Mouse (Mus musculus) macrophage (primary cell): ENCODE results near the gene Irf4. TPM values are rescaled to one million over a fixed set of nuclear protein-coding genes. Genes with fewer than 3 reads are reported as not detected.

Experiments
- H3K27ac ChIP-seq: fragments of 350-480 bp; formaldehyde crosslinking; 2 replicates; pipeline ENCODE4 v1.9.0; 2021
- H3K36me3 ChIP-seq: fragments of 350-480 bp; formaldehyde crosslinking; 2 replicates; pipeline ENCODE4 v1.9.0; 2021; ENCODE audit errors: inconsistent target
- H3K4me3 ChIP-seq: fragments of 350-480 bp; formaldehyde crosslinking; 2 replicates; pipeline ENCODE4 v1.9.0; 2021; ENCODE audit errors: inconsistent target
- H3K79me2 ChIP-seq: fragments of 350-480 bp; formaldehyde crosslinking; 2 replicates; pipeline ENCODE4 v1.9.0; 2021; ENCODE audit errors: inconsistent target
- WGBS: methylation state at CpG from one replicate; pipeline ENCODE4 v1.1.7; 2026; ENCODE audit warnings: inconsistent platforms; ENCODE audit not compliant: missing documents; 5-methylcytosine and 5-hydroxymethylcytosine counted together
- polyA plus RNA-seq: library from polyadenylated mRNA; stranded (reverse); fragments of 250-400 nt; gene quantifications from 3 replicates; pipeline ENCODE4 v1.2.4, GENCODE M21; 2018; ENCODE audit warnings: inconsistent platforms

Irf4 gene
- polyA plus RNA-seq, 1 experiment from 2014 or later: 1.2 TPM

DNA sequence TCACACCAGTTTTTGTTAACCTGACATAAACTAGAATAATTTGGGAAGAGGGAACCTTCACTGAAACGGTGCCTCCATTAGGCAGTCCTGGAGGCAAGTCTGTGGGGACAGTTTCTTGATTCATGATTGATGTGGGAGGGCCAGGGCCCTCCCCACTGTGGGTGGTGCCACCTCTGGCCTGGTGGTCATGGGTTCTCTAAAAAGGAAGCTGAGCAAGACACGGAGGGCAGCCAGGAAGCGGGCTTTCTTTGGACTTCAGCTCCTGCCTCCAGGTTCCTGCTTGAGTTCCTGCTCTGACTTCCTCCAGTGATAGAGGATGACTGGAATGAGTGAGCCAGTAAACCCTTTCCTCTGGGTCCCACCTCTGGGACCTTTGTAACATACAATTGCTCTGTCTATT lies 39.4 kb downstream of the Irf4 start:
- Histone ChIP-seq H3K79me2 (no peaks in the 10 kb centered on the region), H3K36me3 (no peaks in the 10 kb centered on the region), H3K27ac (0 out of 2 replicates have a peak overlapping the region, but pooled peaks have one; percentile 15), H3K4me3 (no peak overlapping the region)
- 68% methylated on average over 3 of the region's 3 CpGs for WGBS

GRCm38 (mm10) chr13:30790016-30790415 lies 41.0 kb downstream of the Irf4 start:
- H3K36me3 ChIP-seq: no peaks in the 10 kb centered on the region
- H3K4me3 ChIP-seq: no peak overlapping the region
- H3K79me2 ChIP-seq: no peaks in the 10 kb centered on the region
- no peak overlapping the region for H3K27ac ChIP-seq
- 92% methylated on average over 5 of the region's 5 CpGs for WGBS

GRCm38 (mm10) chr13:30792308-30792707 lies 43.3 kb downstream of the Irf4 start:
- 19% methylated on average over 9 of the region's 9 CpGs for WGBS
- Histone ChIP-seq H3K4me3 (no peak overlapping the region), H3K79me2 (no peaks in the 10 kb centered on the region), H3K27ac (no peak overlapping the region), H3K36me3 (no peaks in the 10 kb centered on the region)

DNA sequence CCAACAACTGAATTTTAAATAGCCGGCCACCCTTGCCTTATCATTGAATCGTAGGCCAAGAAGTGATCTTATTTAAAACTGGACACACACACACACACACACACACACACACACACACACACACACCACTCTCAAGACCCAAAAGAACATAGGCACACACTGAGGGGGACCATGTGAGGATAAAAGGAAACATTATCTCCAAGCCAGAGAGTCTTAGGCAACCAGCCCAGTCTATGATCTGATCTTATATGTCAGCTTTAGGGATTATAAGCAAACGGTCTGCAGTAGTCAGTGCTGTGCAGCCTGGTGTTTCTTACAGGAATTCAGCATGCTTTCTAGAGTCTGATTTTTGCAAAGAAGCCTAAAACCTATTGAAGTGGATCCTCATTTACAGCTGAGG lies 43.7 kb downstream of the Irf4 start:
- Histone ChIP-seq H3K27ac (no peak overlapping the region), H3K4me3 (no peak overlapping the region), H3K79me2 (no peaks in the 10 kb centered on the region), H3K36me3 (no peaks in the 10 kb centered on the region)
- 39% methylated on average over 3 of the region's 3 CpGs for WGBS

GRCm38 (mm10) chr13:30793196-30793595 lies 44.2 kb downstream of the Irf4 start:
- Histone ChIP-seq H3K27ac (no peak overlapping the region), H3K4me3 (no peak overlapping the region), H3K79me2 (no peaks in the 10 kb centered on the region), H3K36me3 (no peaks in the 10 kb centered on the region)
- WGBS: 93% methylated on average over 4 of the region's 4 CpGs

GRCm38 (mm10) chr13:30793616-30794015 lies 44.6 kb downstream of the Irf4 start:
- Histone ChIP-seq H3K4me3 (no peak overlapping the region), H3K79me2 (no peaks in the 10 kb centered on the region), H3K27ac (no peak overlapping the region), H3K36me3 (no peaks in the 10 kb centered on the region)
- WGBS: 93% methylated on average over 5 of the region's 5 CpGs

DNA sequence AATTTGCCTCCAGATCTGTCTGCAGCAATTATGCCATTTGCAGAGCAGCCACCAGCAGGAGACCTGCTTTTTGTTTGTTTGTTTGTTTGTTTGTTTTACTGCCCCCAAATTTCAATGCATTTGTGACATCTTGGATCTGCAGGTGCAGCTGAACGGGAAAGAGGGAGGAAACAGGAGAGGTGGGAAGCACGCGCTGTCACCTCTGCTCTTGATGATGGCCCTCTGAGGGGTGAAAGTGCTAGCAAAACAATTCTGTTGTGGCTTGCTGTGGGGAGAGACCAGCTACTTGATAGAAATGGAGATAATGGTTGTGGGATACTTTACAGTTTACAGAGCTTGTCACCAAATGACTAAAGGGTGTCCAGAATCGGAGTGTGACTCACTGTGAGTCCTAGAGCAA lies 46.9 kb downstream of the Irf4 start:
- Histone ChIP-seq H3K79me2 (no peaks in the 10 kb centered on the region), H3K4me3 (no peak overlapping the region), H3K36me3 (no peaks in the 10 kb centered on the region), H3K27ac (no peak overlapping the region)
- WGBS: 92% methylated on average over 4 of the region's 4 CpGs

- Histone ChIP-seq H3K36me3 (no peaks in the 10 kb centered on the region), H3K4me3 (no peak overlapping the region), H3K27ac (no peak overlapping the region), H3K79me2 (no peaks in the 10 kb centered on the region)
- 95% methylated on average over 4 of the region's 4 CpGs for WGBS
Measured at GRCm38 (mm10) chr13:30801886-30802285, 52.9 kb downstream of the Irf4 start.

- H3K27ac ChIP-seq: no peak overlapping the region
- no peaks in the 10 kb centered on the region for H3K36me3 ChIP-seq
- H3K79me2 ChIP-seq: no peaks in the 10 kb centered on the region
- WGBS: 73% methylated on average over 5 of the region's 5 CpGs
- no peak overlapping the region for H3K4me3 ChIP-seq
Measured at GRCm38 (mm10) chr13:30802336-30802955, 53.4 kb downstream of the Irf4 start.

DNA sequence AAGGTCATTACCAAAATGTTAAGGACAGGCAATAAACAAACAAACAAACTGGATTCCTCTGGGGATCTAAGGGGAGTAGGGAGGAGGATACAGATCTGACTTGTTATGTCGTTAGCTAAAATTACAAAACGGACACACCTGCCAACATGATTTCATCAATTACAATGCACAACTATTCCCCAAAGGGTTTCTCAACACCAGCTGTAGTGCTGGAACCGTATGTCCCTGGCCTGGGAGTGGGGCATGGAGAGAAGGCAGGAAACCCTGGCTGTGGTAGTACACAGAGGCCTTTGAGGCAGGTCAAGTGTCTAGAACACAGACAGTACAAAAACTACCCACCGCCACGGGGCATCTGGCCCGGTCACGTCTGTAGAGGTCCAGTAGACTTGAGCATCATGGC lies 60.2 kb downstream of the Irf4 start:
- H3K79me2 ChIP-seq: no peaks in the 10 kb centered on the region
- H3K36me3 ChIP-seq: no peaks in the 10 kb centered on the region
- no peak overlapping the region for H3K4me3 ChIP-seq
- no peak overlapping the region for H3K27ac ChIP-seq
- WGBS: 94% methylated on average over 5 of the region's 7 CpGs

GRCm38 (mm10) chr13:30813464-30813863 lies 64.4 kb downstream of the Irf4 start:
- H3K4me3 ChIP-seq: no peak overlapping the region
- 40% methylated on average over 5 of the region's 5 CpGs for WGBS
- no peak overlapping the region for H3K27ac ChIP-seq
- H3K79me2 ChIP-seq: no peaks in the 10 kb centered on the region
- peaks cover 36% of the 10 kb centered on the region for H3K36me3 ChIP-seq

DNA sequence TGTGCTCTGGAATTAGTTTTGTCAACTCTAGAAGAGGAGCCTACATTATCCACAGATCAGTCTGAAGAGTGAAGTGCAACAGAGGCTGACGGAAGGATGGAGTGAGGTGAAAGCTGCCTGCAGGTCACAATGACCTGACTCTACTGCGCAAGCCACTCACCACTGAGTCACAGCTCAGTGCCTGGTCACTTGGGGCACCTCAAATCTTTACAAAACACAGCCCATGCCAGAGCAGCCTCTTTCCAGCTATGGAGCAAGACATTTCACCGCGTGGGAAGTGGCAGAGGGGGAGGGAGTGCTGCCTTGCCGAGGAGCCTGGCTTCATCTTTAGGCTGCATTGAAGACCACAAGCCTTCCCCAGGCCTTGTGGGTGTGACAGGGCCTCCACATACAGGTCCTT lies 65.2 kb downstream of the Irf4 start:
- no peaks in the 10 kb centered on the region for H3K79me2 ChIP-seq
- no peak overlapping the region for H3K4me3 ChIP-seq
- no peak overlapping the region for H3K27ac ChIP-seq
- H3K36me3 ChIP-seq: peaks cover 43% of the 10 kb centered on the region
- WGBS: 62% methylated on average over 5 of the region's 5 CpGs

Other genes starting within 250 kb of the Irf4 start
- 42.0 to 93.7 TPM (median 89.2 TPM) in 3 replicates for gene Uqcrfs1, start 203.9 kb upstream of the Irf4 start, polyA plus RNA-seq
- 13.9 to 30.5 TPM (median 18.3 TPM) in 3 replicates for gene Dusp22, start 89.2 kb upstream of the Irf4 start, polyA plus RNA-seq
- not detected in 3 replicates for gene Hus1b, start 198.5 kb downstream of the Irf4 start, polyA plus RNA-seq
- gene Exoc2, start 224.9 kb downstream of the Irf4 start, polyA plus RNA-seq: 26.3 to 39.0 TPM (median 30.4 TPM) in 3 replicates
- gene Gm5447, start 225.0 kb downstream of the Irf4 start, polyA plus RNA-seq: not detected in 3 replicates